Mouse (Mus musculus) mesoderm, embryonic 11.5 days (tissue): ENCODE results near the gene Csgalnact2.
A peak's percentile ranks its signal among the peaks of the same experiment; 100 is the strongest.

Experiments used
- DNase-seq: peaks from one replicate; pipeline ENCODE4 v3.0.0-alpha.2; 2012; ENCODE audit warnings: low read depth, low spot score

The Csgalnact2 gene

GRCm38 (mm10) chr6:118076256-118076655 is 62.7 kb downstream of the Csgalnact2 start:
- no peak for DNase-seq

DNA sequence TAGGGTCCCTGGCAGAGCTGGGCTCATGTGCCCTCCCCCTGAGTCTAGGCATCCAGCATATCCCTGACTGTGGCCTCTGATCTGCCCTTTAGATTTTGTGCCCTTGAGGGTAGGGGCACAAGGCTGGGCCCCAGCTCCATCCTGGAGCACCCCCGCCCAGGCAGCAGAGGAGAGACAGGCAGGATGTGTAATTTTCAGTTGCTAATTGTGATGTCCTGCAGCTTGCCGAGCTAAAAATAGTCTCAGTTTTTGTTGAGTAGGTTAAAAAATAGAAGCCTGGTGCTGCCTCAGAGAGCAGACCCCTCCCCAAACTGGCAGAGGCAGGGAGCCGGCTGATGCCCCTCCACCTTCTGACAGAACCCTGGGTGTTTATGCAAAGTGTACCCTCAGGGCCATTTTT is 64.8 kb downstream of the Csgalnact2 start:
- no peak for DNase-seq

DNA sequence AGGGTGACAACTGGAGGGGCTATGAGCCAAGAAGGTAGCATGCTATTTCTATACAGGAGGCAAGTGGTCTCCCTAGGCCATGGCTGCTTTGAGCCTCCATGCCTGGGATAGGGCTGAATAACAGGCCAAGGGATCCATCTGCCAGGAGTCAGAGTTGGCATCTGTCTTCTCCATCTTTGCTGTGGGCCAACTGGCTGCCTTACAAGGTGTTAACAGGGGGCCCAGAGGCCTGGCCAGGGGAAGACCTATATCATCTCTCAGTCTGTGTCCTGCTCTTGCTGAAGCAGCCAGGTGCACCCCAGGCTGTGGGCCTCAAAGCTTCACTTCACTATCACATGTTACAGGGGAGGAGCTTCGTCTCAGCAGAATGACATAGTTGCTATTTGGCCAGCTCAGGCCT is 66.8 kb downstream of the Csgalnact2 start:
- DNase-seq = no peak

- DNase-seq = no peak
Observed at GRCm38 (mm10) chr6:118071416-118071815, 67.5 kb downstream of the Csgalnact2 start.

DNA sequence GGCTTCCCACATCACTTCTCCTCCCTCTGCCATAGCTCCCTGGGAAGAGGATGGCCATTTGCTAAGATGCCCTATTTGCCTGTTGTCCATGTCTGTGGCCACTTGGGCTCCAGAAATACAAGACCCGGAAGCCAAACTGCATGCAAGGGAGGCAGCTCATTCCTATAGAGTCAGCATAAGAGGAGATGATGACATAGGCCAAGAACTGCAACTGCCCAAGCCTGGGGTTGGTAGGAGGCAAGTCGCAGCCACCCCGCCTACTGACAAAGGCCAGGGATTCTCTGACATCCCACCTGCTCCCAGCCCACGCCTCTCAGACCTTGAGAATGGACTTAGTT is 68.0 kb downstream of the Csgalnact2 start:
- no peak for DNase-seq

- DNase-seq = no peak
Observed at GRCm38 (mm10) chr6:118070321-118071012, 68.5 kb downstream of the Csgalnact2 start.

GRCm38 (mm10) chr6:118067720-118068119 is 71.2 kb downstream of the Csgalnact2 start:
- no peak for DNase-seq

- DNase-seq = peak; percentile 33
Observed at GRCm38 (mm10) chr6:118066199-118067081, 72.5 kb downstream of the Csgalnact2 start.

DNA sequence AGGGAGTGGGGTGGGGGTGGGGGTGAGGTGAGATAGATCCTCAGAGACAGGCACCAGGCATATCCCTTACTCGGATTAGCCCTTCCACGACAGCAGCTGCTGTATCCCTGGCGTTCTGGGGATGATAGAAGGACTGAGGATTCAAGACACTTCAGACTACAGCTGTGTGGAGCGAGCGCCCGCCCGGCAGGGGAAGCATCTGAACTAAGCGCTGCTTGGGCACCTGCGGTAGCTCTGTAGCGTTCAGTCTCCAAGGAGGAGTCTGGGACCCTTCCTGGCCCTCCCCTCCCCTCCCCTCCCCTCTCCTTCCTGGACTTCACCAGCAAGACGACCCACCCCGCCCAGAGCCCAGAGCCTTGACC is 73.1 kb downstream of the Csgalnact2 start:
- DNase-seq = peak; percentile 34

DNA sequence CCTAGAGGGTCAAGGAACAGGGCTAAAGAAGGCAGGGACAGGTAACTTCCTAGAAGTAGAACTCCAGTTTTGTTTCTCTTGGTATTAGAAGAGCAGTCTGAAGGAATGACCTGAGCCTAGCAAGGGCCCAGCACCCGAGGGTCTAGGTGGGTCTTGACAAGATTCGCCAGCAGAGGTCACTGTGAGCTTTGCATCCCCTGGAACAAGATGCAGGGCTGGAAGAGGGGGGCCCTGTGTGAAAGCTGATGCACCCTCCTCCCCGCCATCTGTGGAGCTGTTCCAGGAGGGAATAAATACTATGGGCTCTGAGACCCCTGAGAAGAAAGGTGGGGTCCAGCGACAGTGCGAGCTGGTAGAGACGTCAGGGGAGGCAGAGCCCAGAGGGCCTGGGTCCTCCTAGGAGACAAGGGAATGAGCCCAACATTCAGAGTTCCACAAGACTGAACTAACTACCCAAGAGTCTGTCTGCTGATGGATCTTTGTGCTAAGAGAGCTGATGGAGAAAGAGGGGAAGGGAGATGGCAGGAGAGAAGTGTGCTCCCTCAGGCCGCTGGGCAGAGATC is 73.9 kb downstream of the Csgalnact2 start:
- DNase-seq = peak; percentile 65

DNA sequence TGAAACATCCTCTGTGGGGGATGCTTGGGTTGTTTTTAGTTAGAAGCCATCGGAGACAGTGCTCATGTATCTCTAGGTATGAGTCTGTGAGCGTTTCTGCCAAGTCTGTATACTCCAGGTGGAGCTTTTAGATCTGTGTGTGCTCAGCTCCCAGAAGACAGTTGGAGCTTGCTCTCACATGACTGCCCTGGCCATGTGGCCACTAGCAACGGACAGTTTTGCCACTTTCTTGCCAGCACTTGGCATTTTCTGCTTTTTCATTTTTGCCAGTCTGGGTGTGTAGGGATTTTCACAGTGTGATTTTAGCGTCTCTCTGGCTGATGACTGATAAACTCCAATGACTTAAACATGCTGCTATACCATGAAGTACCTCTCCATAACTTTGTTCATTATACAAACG is 75.7 kb downstream of the Csgalnact2 start:
- DNase-seq = no peak

DNA sequence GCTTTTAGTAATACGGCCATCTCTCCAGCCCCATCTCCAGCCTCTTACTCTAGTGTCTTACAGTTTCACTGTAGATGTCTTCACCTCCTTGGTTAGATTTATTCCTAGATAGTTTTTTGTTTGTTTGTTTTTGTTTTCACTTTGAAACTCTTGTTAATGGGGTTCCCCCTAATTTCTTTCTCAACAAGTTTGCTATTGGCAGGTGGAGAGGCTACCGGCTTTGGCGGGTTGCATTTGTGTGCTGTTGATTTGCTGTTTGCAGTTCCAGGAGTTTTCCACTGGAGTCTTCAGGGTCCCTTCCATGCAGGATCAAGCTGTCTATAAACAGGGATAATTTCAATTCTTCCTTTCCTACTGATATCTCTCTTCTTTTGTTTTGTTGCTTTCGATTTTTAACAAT is 77.7 kb downstream of the Csgalnact2 start:
- DNase-seq = no peak
